Mouse (Mus musculus): ENCODE results near the gene Fam53b. TPM values are rescaled to one million over a fixed set of nuclear protein-coding genes. Genes with fewer than 3 reads are reported as not detected.
"Not testable (repeated sequence)": the region's sequence is repeated elsewhere in the genome, so short reads cannot be mapped to it uniquely, and the experiment has no call there.

The Fam53b gene
- polyA plus RNA-seq, 1 experiment: 20.6 TPM

- DNase-seq (ENCODE audit: low read depth, low spot score): no peak
- 77% methylated on average over 20 of the region's 20 CpGs for WGBS
Measured at GRCm38 (mm10) chr7:132669999-132670862, 143.5 kb downstream of the Fam53b start.

DNA sequence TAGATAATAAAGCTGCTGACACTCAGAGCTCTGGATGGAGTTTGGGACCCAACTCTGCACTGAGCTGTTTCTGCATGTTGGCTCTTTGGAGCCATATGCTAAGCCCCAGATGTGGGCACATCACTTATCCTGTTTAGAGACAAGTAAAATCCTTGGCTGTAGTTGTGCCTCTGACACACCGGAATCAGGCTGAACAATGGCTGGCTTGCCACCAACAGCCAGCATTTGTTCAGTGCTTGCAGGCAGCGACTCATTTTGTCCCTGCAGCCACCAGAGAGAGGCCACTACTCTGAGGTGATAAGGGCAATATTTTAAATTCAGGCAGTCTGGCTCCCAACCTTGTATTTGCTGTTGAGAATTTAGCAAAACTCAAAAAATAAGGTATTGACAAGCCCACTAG lies 145.1 kb downstream of the Fam53b start:
- no peak for DNase-seq (ENCODE audit: low read depth, low spot score)
- WGBS: 69% methylated on average over 2 of the region's 2 CpGs

DNA sequence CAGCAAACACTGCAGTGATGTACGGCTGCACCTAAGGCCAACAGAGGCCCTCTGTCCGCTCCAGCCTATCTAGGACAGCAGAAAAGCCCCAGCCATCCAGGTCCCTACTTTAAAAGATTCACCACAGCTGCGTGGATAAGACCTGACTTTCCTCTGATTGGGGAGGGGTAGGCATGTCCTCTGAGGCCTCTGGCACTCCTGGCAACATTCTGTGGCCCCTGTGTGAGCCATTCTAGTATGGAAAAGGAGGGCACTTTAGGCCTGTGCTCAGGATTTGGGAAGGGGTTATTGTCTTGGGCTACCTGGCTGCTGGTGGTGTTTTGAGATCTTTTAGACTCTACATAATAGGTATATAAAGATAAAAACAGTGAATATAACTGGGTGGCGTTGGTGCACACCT lies 147.2 kb downstream of the Fam53b start:
- no peak for DNase-seq (ENCODE audit: low read depth, low spot score)
- WGBS: 94% methylated on average over 4 of the region's 4 CpGs

DNA sequence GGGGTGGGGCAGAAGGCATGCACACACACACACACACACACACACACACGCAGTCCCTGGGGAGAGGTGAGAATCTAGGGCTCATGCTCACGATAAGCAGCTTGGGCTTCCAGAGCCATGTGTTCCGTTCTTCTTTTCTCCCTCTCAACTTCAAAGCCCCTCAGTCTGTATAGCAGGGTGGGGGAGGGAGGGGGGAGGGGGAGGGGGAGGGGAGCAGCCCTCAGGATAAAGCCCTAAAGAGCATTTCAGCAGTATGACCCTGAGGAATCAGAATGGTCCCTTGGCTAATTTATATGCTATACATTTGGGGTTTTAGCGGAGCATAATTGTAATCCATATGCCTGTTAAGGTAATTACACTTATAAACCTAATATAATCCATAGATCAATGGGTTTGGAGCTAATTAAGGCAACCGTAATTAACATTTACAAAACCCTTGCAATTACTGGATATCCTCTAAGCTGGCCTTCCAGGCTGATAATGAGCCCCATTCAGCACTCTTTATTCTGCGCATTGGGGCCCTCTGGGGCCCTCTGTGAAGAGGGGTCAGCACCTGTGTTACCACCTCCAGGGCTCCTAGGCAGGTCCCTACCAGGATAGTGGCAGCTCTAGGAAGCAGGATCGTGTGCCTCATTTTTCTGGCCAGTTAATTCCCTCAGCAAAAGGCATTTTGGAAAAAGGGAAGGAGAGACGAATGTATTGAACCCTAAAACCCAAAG lies 147.9 kb downstream of the Fam53b start:
- 91% methylated on average over 8 of the region's 8 CpGs for WGBS
- DNase-seq (ENCODE audit: low read depth, low spot score): no peak

- WGBS: 81% methylated on average over 6 of the region's 6 CpGs
- DNase-seq (ENCODE audit: low read depth, low spot score): no peak
Measured at GRCm38 (mm10) chr7:132664815-132665214, 148.9 kb downstream of the Fam53b start.

DNA sequence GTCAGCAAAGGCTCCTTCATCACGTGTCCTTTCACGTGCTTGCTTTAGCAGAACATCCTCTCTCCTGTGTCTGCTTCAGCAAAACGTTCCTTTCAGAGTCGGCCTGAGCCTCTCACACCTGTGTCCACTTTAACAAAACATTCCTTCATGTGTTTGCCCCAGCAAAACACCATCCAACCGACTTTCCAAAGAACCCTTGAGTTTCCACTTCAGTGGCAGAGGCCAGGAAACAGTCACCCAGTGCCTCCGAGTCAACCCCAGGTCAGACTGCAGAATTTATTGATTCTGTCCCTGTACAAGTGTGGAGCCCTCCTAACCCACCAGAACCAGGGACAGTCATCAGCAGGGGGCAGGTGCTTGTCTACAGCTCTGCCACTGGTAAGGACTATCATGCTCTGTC lies 150.9 kb downstream of the Fam53b start:
- DNase-seq (ENCODE audit: low read depth, low spot score): not testable (repeated sequence)
- WGBS: 60% methylated on average over 6 of the region's 6 CpGs

Other genes with a start within 250 kb of the Fam53b start
- gene Oat, start 237.5 kb downstream of the Fam53b start, polyA plus RNA-seq (2012; rRNA removed): 361 and 580 TPM in 2 replicates
- 0.29 TPM in 1 of 2 replicates, not detected in the other for gene Nkx1-2, start 214.2 kb downstream of the Fam53b start, polyA plus RNA-seq (2012; rRNA removed)
- gene Lhpp, start 203.2 kb downstream of the Fam53b start, polyA plus RNA-seq (2012; rRNA removed): 39.7 and 42.5 TPM in 2 replicates
- gene Eef1akmt2, start 38.8 kb upstream of the Fam53b start, polyA plus RNA-seq (2012; rRNA removed): 4.8 and 5.0 TPM in 2 replicates
- 11.8 and 13.2 TPM in 2 replicates for gene Abraxas2, start 45.3 kb upstream of the Fam53b start, polyA plus RNA-seq (2012; rRNA removed)
- gene Zranb1, start 117.3 kb upstream of the Fam53b start, polyA plus RNA-seq (2012; rRNA removed): 4.6 and 5.6 TPM in 2 replicates

Measured in large intestine, adult 2 months (tissue).